Mouse (Mus musculus) adrenal gland, postnatal 14 days (tissue): ENCODE measurements at regions not wholly inside any gene's neighbourhood (a gene's known extent, or its start where the extent isn't known, plus 50 kb on each side); places are given as distances from the start of the nearest gene placed in this dataset.

Experiments used
- DNase-seq: peaks from one replicate; pipeline ENCODE4 v3.0.0; 2021; ENCODE audit warnings: mixed read lengths

DNA sequence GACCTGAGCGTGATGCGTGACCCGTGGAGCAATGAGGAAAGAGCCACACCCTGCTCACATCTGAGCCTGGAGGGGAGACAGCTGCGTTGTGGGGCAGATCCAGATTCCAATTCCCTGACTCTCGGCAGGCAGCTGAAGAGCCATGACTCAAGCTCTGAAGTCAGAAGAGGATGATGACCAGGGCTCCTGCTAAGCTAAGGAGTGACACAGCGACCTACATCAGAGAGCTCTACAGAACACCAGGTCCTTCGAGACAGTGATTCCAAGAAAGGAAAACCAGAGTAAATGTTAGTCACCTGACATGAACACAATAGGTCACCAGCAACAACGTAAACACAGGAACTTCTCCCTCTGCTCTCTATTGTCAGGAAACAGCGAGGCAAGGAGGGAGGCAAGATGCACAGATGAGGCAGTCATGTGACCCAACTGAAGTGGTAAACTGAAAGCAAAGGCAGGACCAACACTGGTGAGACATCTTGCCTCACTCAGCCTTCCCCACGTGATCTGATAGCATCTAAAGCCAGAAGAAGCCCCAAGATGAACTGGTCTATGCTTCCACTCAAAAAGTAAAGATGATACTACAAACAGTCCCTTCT lies 444.2 kb upstream of the Gm19410 start:
- DNase-seq: no peak

DNA sequence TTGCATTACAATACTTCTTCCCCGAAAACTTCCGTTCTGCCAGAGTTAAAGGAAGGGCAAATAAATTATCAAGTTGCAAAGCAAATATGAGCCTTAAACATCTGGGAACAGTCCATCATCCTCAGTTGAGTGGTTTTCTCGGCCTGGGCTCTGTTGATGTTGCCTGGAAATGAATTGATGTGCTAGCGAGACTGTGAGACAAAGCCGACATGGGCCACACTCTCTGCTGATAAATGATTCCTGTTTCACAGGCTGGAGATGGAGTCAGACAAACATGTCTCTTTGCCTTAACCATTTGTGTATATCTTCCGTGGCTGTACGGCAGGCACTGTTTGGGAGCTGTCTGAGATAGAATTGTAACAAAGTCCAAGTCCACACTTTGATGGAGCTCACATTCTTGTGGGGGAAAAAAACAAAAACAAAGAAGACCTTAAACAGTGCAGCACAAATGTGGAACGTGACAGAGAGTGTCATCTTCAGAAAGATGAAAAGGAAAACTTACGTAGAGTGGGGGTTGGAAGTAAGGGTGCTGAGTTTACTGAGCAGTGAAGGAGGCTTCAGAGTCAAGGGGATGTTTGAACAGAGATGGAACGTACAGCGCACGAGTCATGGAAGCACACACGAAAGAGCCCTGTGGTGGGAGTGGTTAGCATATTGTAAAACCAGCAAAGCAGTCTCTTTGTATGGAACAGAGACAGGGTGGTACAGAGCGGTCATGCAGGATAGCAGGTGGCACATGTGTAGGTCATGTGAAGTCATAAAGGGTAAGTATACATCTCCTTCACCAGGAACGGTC lies 442.2 kb upstream of the Gm19410 start:
- no peak for DNase-seq
